In genomic region chr11:94528879-94529278, GRCm38 (mm10) we compare ENCODE assay signal across 27 mouse cellular contexts. TPM values are rescaled to one million over a fixed set of nuclear protein-coding genes. Genes with fewer than 3 reads are reported as not detected.
DNase-seq lines count a peak whose midpoint lies in the region; ATAC-seq and TF ChIP-seq lines count a peak whose summit lies in the region.
"Had no signal": no experiment of that assay in that cellular context is flagged by ENCODE, and none has a peak within 500 bp of the region (broad histone marks: within the 10 kb centered on the region; RNA-seq: fewer than 3 reads in every experiment).

No protein-coding gene starts in this region.

- H3K4me3 ChIP-seq in forebrain, embryonic 14.5 days (ENCODE audit: low read depth, low read length): no peak overlapping the region
- no peak overlapping the region for H3K4me3 ChIP-seq in forebrain, embryonic 15.5 days
- no peak overlapping the region for H3K4me3 ChIP-seq in midbrain, embryonic 13.5 days (replicated peaks)
- no peak overlapping the region for H3K4me3 ChIP-seq in midbrain, embryonic 11.5 days (ENCODE audit: low read depth, low read length)
- no peak overlapping the region for H3K4me3 ChIP-seq in heart, embryonic 12.5 days
- H3K4me3 ChIP-seq: hindbrain, embryonic 13.5 days; lung, embryonic 15.5 days; megakaryocyte, embryonic 14.5 days; stomach, embryonic 15.5 days had no signal

- ATAC-seq in forebrain, embryonic 14.5 days: no peak
- ATAC-seq in forebrain, embryonic 15.5 days (replicated peaks): no peak
- peak; percentile 27; the same call in 1 of the 2 replicates for ATAC-seq in midbrain, embryonic 13.5 days
- ATAC-seq in midbrain, embryonic 11.5 days (ENCODE audit: low FRiP score): no peak
- ATAC-seq in heart, embryonic 12.5 days (ENCODE audit: insufficient number of reproducible peaks, low FRiP score): no peak
- ATAC-seq: forebrain, embryonic 16.5 days; intestine, postnatal 0 days had no signal

- H3K27me3 ChIP-seq in forebrain, embryonic 14.5 days (replicated peaks; ENCODE audit: control insufficient read depth, insufficient read depth, low read length): no peaks in the 10 kb centered on the region
- no peaks in the 10 kb centered on the region for H3K27me3 ChIP-seq in forebrain, embryonic 15.5 days
- H3K27me3 ChIP-seq in midbrain, embryonic 13.5 days: no peaks in the 10 kb centered on the region
- H3K27me3 ChIP-seq in midbrain, embryonic 11.5 days (ENCODE audit: control insufficient read depth, insufficient read depth, low read length): no peaks in the 10 kb centered on the region
- H3K27me3 ChIP-seq in heart, embryonic 12.5 days (replicated peaks): no peaks in the 10 kb centered on the region
- H3K27me3 ChIP-seq: hindbrain, embryonic 13.5 days; lung, embryonic 15.5 days; stomach, embryonic 15.5 days had no signal

- no peaks in the 10 kb centered on the region for H3K36me3 ChIP-seq in forebrain, embryonic 14.5 days (ENCODE audit: control insufficient read depth, insufficient read depth, low read length)
- H3K36me3 ChIP-seq in forebrain, embryonic 15.5 days: no peaks in the 10 kb centered on the region
- no peaks in the 10 kb centered on the region for H3K36me3 ChIP-seq in midbrain, embryonic 13.5 days
- no peaks in the 10 kb centered on the region for H3K36me3 ChIP-seq in midbrain, embryonic 11.5 days (ENCODE audit: control insufficient read depth, insufficient read depth, low read length)
- H3K36me3 ChIP-seq in heart, embryonic 12.5 days: no peaks in the 10 kb centered on the region
- H3K36me3 ChIP-seq: hindbrain, embryonic 13.5 days; lung, embryonic 15.5 days; stomach, embryonic 15.5 days had no signal

- H3K4me1 ChIP-seq in forebrain, embryonic 14.5 days (ENCODE audit: control insufficient read depth, insufficient read depth, low read length): no peaks in the 10 kb centered on the region
- H3K4me1 ChIP-seq in forebrain, embryonic 15.5 days: no peaks in the 10 kb centered on the region
- H3K4me1 ChIP-seq in midbrain, embryonic 13.5 days (replicated peaks): 0 out of 2 replicates have a peak, but pooled peaks cover 2% of the 10 kb centered on the region
- no peaks in the 10 kb centered on the region for H3K4me1 ChIP-seq in midbrain, embryonic 11.5 days (ENCODE audit: control insufficient read depth, insufficient read depth, low read length)
- 0 out of 2 replicates have a peak, but pooled peaks cover 4% of the 10 kb centered on the region for H3K4me1 ChIP-seq in heart, embryonic 12.5 days (replicated peaks)
- H3K4me1 ChIP-seq: lung, embryonic 15.5 days had no signal

- no peak overlapping the region for H3K9ac ChIP-seq in forebrain, embryonic 14.5 days (ENCODE audit: low read length)
- no peak overlapping the region for H3K9ac ChIP-seq in forebrain, embryonic 15.5 days (replicated peaks)
- H3K9ac ChIP-seq in midbrain, embryonic 13.5 days (replicated peaks): no peak overlapping the region
- no peak overlapping the region for H3K9ac ChIP-seq in midbrain, embryonic 11.5 days (ENCODE audit: low read length)
- no peak overlapping the region for H3K9ac ChIP-seq in heart, embryonic 12.5 days
- H3K9ac ChIP-seq: hindbrain, embryonic 13.5 days; lung, embryonic 15.5 days; stomach, embryonic 15.5 days had no signal

- WGBS in forebrain, embryonic 14.5 days: 38% methylated on average over 3 of the region's 3 CpGs
- WGBS in forebrain, embryonic 15.5 days: 31% methylated on average over 3 of the region's 3 CpGs
- WGBS in midbrain, embryonic 13.5 days: 48% methylated on average over 3 of the region's 3 CpGs
- 48% methylated on average over 3 of the region's 3 CpGs for WGBS in midbrain, embryonic 11.5 days
- 51% methylated on average over 3 of the region's 3 CpGs for WGBS in heart, embryonic 12.5 days

- DNase-seq in forebrain, embryonic 14.5 days (ENCODE audit: low spot score): peak; percentile 26
- no peak for DNase-seq in midbrain, embryonic 11.5 days (ENCODE audit: low spot score, missing footprints)
- peak; percentile 58 for DNase-seq in brain, embryonic 14.5 days (ENCODE audit: low read depth)
- no peak for DNase-seq in thymus, postnatal 10 days (ENCODE audit: low spot score in 2 of 2)
- DNase-seq: adrenal gland, adult 2 months; adrenal gland, postnatal 36 days; cerebellum, adult 2 months; cerebellum, postnatal 25 days; heart, postnatal 4 days; kidney, adult 9 months; kidney, postnatal 25 days; lung, postnatal 4 days; right cerebral cortex, postnatal 25 days; thymus, postnatal 14 days had no signal

- H3K4me2 ChIP-seq in forebrain, embryonic 14.5 days (ENCODE audit: low read length): no peak overlapping the region
- no peak overlapping the region for H3K4me2 ChIP-seq in forebrain, embryonic 15.5 days (replicated peaks)
- no peak overlapping the region for H3K4me2 ChIP-seq in midbrain, embryonic 13.5 days (replicated peaks)
- H3K4me2 ChIP-seq in midbrain, embryonic 11.5 days: no peak overlapping the region
- no peak overlapping the region for H3K4me2 ChIP-seq in heart, embryonic 12.5 days
- H3K4me2 ChIP-seq: heart, embryonic 11.5 days; hindbrain, embryonic 13.5 days; liver, embryonic 11.5 days; lung, embryonic 15.5 days; stomach, embryonic 15.5 days had no signal

- TF ChIP-seq CTCF in brain, embryonic 14.5 days (IDR thresholded peaks at IDR 0.05; ENCODE audit: borderline replicate concordance, extremely low read depth, insufficient read depth, insufficient read length): no peak

- no peak overlapping the region for H3K27ac ChIP-seq in forebrain, embryonic 14.5 days (ENCODE audit: low read depth, low read length)
- H3K27ac ChIP-seq in forebrain, embryonic 15.5 days (replicated peaks): no peak overlapping the region
- peak overlapping the region; percentile 6; the same call in 1 of the 2 replicates for H3K27ac ChIP-seq in midbrain, embryonic 13.5 days
- H3K27ac ChIP-seq in midbrain, embryonic 11.5 days (ENCODE audit: low read depth, low read length): no peak overlapping the region
- no peak overlapping the region for H3K27ac ChIP-seq in heart, embryonic 12.5 days (ENCODE audit: poor library complexity, severe bottlenecking)
- H3K27ac ChIP-seq: hindbrain, embryonic 13.5 days; lung, embryonic 15.5 days; stomach, embryonic 15.5 days had no signal

- no peak for TF ChIP-seq POLR2A in brain, embryonic 14.5 days (IDR thresholded peaks at IDR 0.05; ENCODE audit: borderline replicate concordance, extremely low read depth, insufficient read depth, insufficient read length, poor library complexity, severe bottlenecking)

- H3K9me3 ChIP-seq in forebrain, embryonic 14.5 days (replicated peaks; ENCODE audit: control insufficient read depth, low read length): no peaks in the 10 kb centered on the region
- no peaks in the 10 kb centered on the region for H3K9me3 ChIP-seq in forebrain, embryonic 15.5 days
- no peaks in the 10 kb centered on the region for H3K9me3 ChIP-seq in midbrain, embryonic 13.5 days
- H3K9me3 ChIP-seq in midbrain, embryonic 11.5 days (ENCODE audit: control insufficient read depth, low read length): no peaks in the 10 kb centered on the region
- no peaks in the 10 kb centered on the region for H3K9me3 ChIP-seq in heart, embryonic 12.5 days (replicated peaks)
- H3K9me3 ChIP-seq: hindbrain, embryonic 13.5 days; lung, embryonic 15.5 days; megakaryocyte, embryonic 14.5 days; stomach, embryonic 15.5 days had no signal

RNA-seq across cellular contexts. Expression of gene Mycbpap, which starts 7.3 kb away (rescaled TPM):
- 1.8 and 2.1 TPM in 2 replicates for polyA plus RNA-seq in forebrain, embryonic 14.5 days (2014; fragmentation: Nextera tagmentation; extraction: Ambion mirVana)
- polyA plus RNA-seq in forebrain, embryonic 15.5 days (2015; fragmentation: Nextera tagmentation; extraction: Ambion mirVana): 1.7 and 2.7 TPM in 2 replicates
- polyA plus RNA-seq in midbrain, embryonic 13.5 days (2015; fragmentation: Nextera tagmentation; extraction: Ambion mirVana): 2.4 and 3.6 TPM in 2 replicates
- 3.7 and 4.1 TPM in 2 replicates for polyA plus RNA-seq in midbrain, embryonic 11.5 days (2014; fragmentation: Nextera tagmentation; extraction: Ambion mirVana)
- 2.5 and 3.0 TPM in 2 replicates for polyA plus RNA-seq in brain, embryonic 14.5 days (2012; rRNA removed)
- 9.1 and 11.5 TPM in 2 replicates for polyA plus RNA-seq in heart, embryonic 12.5 days (2016; fragmentation: Nextera tagmentation; extraction: Ambion mirVana)
- polyA plus RNA-seq: liver, embryonic 16.5 days had no signal

RNA-seq across cellular contexts. Expression of gene Rsad1, which starts 20.2 kb away (rescaled TPM):
- polyA plus RNA-seq in forebrain, embryonic 14.5 days (2014; fragmentation: Nextera tagmentation; extraction: Ambion mirVana): 3.9 and 4.1 TPM in 2 replicates
- polyA plus RNA-seq in forebrain, embryonic 15.5 days (2015; fragmentation: Nextera tagmentation; extraction: Ambion mirVana): 5.7 and 6.1 TPM in 2 replicates
- polyA plus RNA-seq in midbrain, embryonic 13.5 days (2015; fragmentation: Nextera tagmentation; extraction: Ambion mirVana): 4.4 and 5.5 TPM in 2 replicates
- 3.7 and 3.9 TPM in 2 replicates for polyA plus RNA-seq in midbrain, embryonic 11.5 days (2014; fragmentation: Nextera tagmentation; extraction: Ambion mirVana)
- 8.7 and 9.0 TPM in 2 replicates for polyA plus RNA-seq in brain, embryonic 14.5 days (2012; rRNA removed)
- 5.1 and 5.5 TPM in 2 replicates for polyA plus RNA-seq in heart, embryonic 12.5 days (2016; fragmentation: Nextera tagmentation; extraction: Ambion mirVana)

RNA-seq across cellular contexts. Expression of gene Epn3, which starts 29.1 kb away (rescaled TPM):
- 0.30 and 0.41 TPM in 2 replicates for polyA plus RNA-seq in forebrain, embryonic 14.5 days (2014; fragmentation: Nextera tagmentation; extraction: Ambion mirVana)
- 0.66 and 0.75 TPM in 2 replicates for polyA plus RNA-seq in forebrain, embryonic 15.5 days (2015; fragmentation: Nextera tagmentation; extraction: Ambion mirVana)
- 0.19 and 0.46 TPM in 2 replicates for polyA plus RNA-seq in midbrain, embryonic 13.5 days (2015; fragmentation: Nextera tagmentation; extraction: Ambion mirVana)
- 0.27 and 0.50 TPM in 2 replicates for polyA plus RNA-seq in midbrain, embryonic 11.5 days (2014; fragmentation: Nextera tagmentation; extraction: Ambion mirVana)
- polyA plus RNA-seq in brain, embryonic 14.5 days (2012; rRNA removed): 0.50 and 1.5 TPM in 2 replicates
- polyA plus RNA-seq in heart, embryonic 12.5 days (2016; fragmentation: Nextera tagmentation; extraction: Ambion mirVana): 14.4 and 14.5 TPM in 2 replicates

RNA-seq across cellular contexts. Expression of gene Chad, which starts 36.0 kb away (rescaled TPM):
- polyA plus RNA-seq in forebrain, embryonic 14.5 days (2014; fragmentation: Nextera tagmentation; extraction: Ambion mirVana): 0.17 TPM in 2 replicates
- 0.14 and 0.17 TPM in 2 replicates for polyA plus RNA-seq in forebrain, embryonic 15.5 days (2015; fragmentation: Nextera tagmentation; extraction: Ambion mirVana)
- 0.12 TPM in 1 of 2 replicates, not detected in the other for polyA plus RNA-seq in midbrain, embryonic 13.5 days (2015; fragmentation: Nextera tagmentation; extraction: Ambion mirVana)
- polyA plus RNA-seq in midbrain, embryonic 11.5 days (2014; fragmentation: Nextera tagmentation; extraction: Ambion mirVana): 0.20 and 0.30 TPM in 2 replicates
- polyA plus RNA-seq in brain, embryonic 14.5 days (2012; rRNA removed): 0.06 and 0.44 TPM in 2 replicates
- polyA plus RNA-seq in heart, embryonic 12.5 days (2016; fragmentation: Nextera tagmentation; extraction: Ambion mirVana): 0.36 TPM in 1 of 2 replicates, not detected in the other
- polyA plus RNA-seq: heart, embryonic 11.5 days had no signal

RNA-seq across cellular contexts. Expression of gene Spata20, which starts 42.9 kb away (rescaled TPM):
- polyA plus RNA-seq in forebrain, embryonic 14.5 days (2014; fragmentation: Nextera tagmentation; extraction: Ambion mirVana): 0.43 and 0.67 TPM in 2 replicates
- 0.38 and 0.86 TPM in 2 replicates for polyA plus RNA-seq in forebrain, embryonic 15.5 days (2015; fragmentation: Nextera tagmentation; extraction: Ambion mirVana)
- 0.10 TPM in 1 of 2 replicates, not detected in the other for polyA plus RNA-seq in midbrain, embryonic 13.5 days (2015; fragmentation: Nextera tagmentation; extraction: Ambion mirVana)
- not detected in 2 replicates for polyA plus RNA-seq in midbrain, embryonic 11.5 days (2014; fragmentation: Nextera tagmentation; extraction: Ambion mirVana)
- 0.45 and 0.66 TPM in 2 replicates for polyA plus RNA-seq in brain, embryonic 14.5 days (2012; rRNA removed)
- not detected in 2 replicates for polyA plus RNA-seq in heart, embryonic 12.5 days (2016; fragmentation: Nextera tagmentation; extraction: Ambion mirVana)
- polyA plus RNA-seq: adrenal gland, adult 2 months; heart, embryonic 11.5 days; intestine, postnatal 0 days; limb, embryonic 11.5 days; liver, embryonic 11.5 days; liver, embryonic 16.5 days had no signal

Comparison
In these comparisons a context has a peak if more than half of its experiments do, and no peak if none do; other contexts are left out.
1. DNase-seq: peak in forebrain, embryonic 14.5 days (single experiment) and brain, embryonic 14.5 days (single experiment); none in midbrain, embryonic 11.5 days (single experiment) and thymus, postnatal 10 days (0 of 2).